Mouse (Mus musculus): ENCODE data around the gene Cdk8. TPM values are rescaled to one million over a fixed set of nuclear protein-coding genes. Genes with fewer than 3 reads are reported as not detected.

The Cdk8 gene
- total RNA-seq, 4 experiments from 2014 or later = 13.6 to 18.5 (median 16.0) TPM

DNA sequence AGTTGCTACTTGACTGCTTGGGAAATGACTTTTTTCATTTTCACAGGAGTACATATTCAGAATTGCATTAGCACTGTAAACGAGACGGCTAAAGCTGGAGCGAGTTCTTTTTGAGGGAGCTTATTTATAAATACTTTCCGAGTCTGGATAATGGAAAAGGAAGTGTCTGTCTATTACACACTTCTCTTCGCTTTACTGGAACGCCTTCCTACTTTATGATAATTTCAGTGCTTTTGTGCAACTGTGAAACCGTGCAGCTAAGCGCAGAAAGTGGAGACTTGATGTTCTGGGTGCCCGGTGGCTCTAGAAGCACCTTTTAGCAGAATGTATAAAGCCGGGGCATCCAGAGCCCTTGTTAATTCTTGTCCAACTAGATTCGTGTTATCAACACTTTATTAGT lies 1.8 kb downstream of the Cdk8 start:
- no peak for DNase-seq (ENCODE audit: low spot score in 2 of 2)

DNA sequence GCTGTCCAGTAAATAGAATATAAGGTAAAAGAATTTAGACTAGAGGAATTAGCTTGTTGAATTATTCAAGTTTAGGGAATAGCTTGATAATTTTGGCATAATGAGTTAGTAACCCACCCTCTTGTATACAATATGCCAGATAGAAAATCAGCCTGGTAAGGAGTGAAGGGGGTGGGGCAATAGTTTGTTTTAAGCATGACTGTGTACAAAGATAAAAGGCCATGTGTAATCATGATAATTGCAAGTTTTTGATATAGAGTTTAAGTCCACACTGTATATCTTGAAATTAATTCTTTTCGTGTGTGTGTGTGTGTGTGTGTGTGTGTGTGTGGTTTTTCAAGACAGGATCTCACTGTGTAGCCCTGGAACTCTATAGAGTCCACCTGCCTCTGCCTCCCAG lies 3.3 kb downstream of the Cdk8 start:
- DNase-seq (ENCODE audit: low spot score in 2 of 2) = no peak

DNA sequence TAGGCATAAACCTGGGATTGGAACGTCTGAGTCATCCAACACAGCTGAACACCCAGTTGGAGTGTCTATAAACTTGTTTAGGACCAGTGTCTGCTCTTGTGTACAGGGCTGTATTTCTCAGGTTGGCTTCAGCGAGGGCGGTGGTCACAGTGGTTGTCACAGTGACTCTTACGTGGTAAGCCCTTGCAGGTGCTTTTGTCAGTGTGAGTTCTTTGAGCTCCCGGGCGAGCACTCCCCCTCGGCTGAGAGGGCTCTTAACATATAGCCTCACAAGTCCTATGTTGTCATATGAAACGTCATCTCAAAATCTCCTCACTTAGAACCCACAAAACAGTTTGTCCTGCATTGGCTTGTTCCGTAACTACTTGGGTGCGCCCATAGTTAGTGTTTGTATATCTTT lies 7.2 kb downstream of the Cdk8 start:
- no peak for DNase-seq (ENCODE audit: low spot score in 2 of 2)

DNA sequence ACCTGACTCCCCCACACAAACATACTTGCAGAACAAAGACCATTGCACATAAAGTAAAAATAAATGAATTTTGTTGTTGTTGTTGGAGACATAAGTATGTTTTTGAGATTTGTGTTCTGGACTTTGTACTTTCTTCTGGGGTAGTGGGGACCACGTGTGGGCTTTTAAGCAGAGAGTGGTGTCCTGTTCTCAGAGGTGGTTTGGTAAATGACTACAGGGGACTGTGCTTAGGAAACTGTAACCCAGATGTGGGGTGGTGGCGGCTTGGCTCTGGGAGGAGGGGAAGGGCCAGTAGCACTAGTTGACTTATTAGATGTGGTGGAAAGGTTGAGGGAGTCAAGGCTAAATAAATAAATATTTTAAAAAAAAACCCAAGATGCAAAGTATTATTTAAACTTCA lies 9.7 kb downstream of the Cdk8 start:
- no peak for DNase-seq (ENCODE audit: low spot score in 2 of 2)

DNA sequence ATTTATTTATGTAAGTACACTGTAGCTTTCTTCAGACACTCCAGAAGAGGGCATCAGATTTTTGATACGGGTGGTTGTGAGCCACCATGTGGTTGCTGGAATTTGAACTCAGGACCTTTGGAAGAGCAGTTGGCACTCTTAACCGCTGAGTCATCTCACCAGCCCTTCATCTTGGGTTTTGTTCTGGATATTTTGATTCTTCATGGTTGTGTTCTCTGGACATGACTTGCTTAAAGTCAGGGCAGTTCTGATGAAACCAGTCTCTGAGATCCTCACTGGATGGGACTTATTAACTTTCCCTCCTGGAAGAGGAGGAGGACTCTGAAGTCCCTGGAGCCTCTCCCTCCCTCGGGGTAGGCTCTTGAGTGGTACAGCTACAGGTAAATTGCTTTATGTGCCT lies 10.2 kb downstream of the Cdk8 start:
- DNase-seq (ENCODE audit: low spot score in 2 of 2) = no peak

DNA sequence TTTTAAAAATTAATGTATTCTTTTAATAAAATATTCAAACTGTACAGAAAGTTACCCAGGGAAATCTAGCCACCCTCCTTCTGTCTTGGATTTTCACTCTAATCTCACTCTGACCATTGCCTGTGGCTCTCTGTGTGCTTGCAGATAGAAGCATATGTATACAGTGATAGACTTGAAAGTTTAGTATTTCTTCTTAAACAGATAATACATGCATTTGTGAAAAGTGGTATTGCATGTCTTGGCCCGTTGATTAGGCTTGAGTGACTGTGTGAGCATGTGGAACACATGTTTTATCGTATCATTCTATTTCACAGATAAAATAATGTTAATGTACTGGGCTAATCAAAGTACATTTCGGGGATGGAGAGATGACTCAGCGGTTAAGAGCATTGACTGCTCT lies 14.2 kb downstream of the Cdk8 start:
- DNase-seq (ENCODE audit: low spot score in 2 of 2) = no peak

DNA sequence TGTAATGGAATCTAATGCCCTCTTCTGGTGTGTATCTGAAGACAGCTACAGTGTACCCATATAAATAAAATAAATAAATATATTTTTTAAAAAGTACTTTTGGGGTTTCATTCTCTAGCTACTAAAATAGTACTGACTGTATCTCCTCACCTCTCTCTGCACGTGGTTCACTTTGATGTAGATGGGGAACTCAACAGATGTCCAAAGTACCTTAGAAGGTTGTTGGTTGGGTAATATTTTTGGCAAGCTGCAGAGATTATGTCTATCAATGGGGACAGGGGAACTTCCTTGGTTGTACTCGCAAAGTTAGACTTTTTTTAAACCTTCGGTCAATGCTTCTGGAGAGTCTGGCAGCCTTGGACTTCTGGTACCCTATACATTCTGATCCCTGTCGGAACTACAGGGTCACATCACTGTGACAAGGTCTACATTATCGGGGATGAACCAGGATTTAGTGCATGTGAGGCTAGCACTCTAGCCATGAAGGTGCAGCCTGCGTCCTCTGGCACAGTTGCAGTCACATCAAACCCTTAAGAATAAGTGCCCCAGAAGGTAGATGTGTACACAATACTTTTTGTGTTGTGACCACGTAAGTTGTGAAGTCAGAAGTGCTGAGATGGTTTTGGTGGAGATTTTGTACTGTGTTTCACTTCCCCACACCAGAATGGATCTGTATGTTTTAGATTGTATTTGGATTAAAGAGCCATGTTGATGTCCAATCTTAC lies 14.8 kb downstream of the Cdk8 start:
- DNase-seq (ENCODE audit: low spot score in 2 of 2) = no peak

DNA sequence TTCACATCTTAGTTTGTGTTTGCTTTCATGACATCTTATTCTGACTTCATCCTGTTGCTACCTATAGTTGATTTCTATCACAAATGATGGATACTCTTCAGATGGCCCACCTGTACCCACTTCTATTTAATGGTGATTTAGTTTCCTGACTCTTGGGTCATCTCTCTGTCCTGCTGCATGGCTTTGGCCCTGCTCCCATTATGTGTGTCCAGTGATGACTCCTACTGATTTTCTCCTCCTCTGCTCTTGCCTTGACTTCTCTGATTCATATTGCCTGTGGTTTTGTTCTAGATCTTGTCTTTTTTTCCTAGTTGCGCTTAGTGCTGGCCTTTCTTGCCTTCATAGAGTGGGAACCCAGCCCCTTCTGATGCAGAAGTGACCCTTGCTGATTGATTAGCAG lies 15.4 kb downstream of the Cdk8 start:
- DNase-seq (ENCODE audit: low spot score in 2 of 2) = no peak

DNA sequence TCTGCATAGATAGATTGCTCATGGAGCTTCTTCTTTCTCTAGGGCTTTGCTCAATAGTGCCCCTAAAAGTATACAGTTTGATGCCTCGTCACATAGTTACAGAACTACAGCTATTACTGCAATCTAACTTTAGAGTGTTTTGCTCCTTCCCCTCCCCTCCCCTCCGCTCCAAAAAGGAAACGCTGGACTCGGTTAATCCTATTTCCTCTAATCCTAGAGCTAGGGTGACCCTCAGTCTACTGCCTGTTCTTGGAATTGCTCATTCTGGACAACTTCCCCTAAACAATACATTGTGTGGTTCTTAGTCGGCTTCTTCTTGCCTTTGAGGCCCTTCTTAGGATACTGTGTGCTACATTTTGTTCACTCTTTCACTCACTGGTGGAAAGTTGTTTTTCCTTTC lies 16.7 kb downstream of the Cdk8 start:
- DNase-seq (ENCODE audit: low spot score in 2 of 2) = no peak

DNA sequence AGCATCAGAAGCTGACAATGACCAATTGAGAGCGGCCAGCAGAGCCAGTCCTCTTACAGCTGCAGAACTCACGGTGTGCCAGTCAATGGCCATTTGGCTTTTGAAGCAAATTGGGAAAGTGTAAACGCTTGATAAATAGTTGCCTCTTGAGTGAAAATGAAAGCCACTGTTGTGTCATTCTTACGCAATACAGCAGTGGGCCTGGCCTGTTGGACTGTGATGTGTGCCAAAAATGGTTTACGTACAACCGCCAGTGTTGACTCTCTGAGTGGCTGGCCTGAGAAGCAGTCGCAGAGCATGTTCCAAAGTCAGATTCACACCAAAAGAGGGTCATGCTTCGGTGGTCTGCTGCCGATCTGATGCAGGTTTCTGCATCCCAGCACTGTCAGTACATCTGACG lies 17.7 kb downstream of the Cdk8 start:
- DNase-seq (ENCODE audit: low spot score in 2 of 2) = no peak

DNA sequence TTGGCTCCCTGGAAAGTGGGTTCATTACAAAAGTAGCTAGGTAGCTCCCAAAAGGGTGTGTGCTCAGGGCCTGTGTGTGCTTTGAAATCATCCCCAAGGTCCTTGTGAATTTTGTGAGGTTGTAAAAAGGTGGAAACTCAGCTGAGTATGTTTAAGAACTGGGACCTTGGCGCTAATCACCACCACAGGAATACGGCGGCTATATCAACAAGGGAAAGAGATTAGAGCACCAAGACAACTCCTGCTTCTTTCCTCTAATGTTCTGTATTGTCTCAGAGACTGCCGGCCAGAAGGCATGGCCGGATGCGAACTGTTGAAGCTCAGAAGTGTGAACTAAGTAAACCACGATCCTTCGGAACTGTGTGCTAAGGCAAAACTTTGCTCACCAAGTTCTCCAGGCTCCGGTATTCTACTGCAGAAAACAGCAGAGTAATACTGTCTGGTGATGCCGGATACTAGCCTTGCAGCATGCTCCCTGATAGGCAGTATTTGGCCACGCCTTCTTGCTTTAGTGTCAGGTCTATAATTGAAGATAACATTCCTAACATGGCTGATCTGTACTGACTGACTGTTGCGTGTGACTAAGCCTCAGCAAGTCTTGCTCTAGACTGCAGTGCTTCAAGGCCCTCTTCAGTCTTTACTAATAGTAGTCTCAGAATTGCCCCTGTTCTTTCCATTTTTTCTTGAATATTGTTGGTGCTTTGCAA lies 19.5 kb downstream of the Cdk8 start:
- no peak for DNase-seq (ENCODE audit: low spot score in 2 of 2)

DNA sequence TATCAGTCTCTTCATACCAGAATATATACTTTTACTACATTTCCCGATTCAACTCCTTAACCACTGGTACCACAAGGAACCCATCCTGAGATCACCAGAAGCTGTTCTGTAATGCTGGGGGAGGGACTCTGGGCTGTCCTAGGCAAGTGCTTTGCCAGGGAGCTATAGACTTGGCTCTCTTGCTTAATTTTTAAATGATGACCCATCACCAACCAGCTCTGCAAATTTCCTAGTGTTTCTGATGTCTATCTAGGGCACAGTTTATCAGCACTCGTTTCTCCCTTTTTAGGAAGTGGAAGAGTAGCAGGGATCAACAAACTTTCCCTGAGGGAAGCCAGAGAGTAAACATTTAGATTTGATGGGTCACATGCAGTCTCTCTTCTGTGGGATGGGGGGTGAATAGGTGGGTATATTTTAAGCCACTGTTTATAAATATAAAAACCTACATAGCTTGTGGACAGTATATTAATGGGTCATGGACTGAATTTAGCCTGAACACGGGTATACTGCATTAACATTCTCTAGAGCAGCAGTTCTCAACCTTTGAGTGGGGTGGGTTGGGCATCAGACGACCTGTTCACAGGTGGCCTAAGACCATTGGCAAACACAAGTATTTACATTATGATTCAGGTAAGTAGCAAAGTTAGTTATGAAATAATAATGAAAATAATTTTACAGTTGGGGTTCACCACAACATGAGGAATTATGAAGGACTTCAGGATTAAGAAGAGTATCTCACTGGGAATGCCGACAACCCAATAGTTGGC lies 20.8 kb downstream of the Cdk8 start:
- DNase-seq (ENCODE audit: low spot score in 2 of 2) = no peak

DNA sequence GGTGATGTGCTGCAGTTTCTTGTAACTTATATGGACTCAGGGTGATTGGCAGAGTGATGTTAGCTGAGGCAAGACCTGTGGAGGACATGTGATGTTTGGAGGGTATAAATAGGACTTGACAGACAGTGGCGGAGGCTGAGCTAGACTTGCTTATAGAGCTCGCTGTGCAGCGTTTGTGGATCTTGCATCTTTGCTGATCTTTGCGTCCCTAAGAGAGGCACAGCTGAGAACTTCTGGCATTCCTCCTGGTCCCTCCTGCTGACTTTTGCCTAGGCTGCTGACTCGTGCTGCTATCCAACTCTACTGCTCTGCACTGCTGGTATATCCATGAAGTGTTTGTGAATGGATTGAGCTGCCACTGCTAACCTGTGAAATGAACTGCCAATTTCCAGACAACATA lies 22.6 kb downstream of the Cdk8 start:
- peak in 1 of 2 experiments; percentile 14 for DNase-seq (ENCODE audit: low spot score in 2 of 2)

DNA sequence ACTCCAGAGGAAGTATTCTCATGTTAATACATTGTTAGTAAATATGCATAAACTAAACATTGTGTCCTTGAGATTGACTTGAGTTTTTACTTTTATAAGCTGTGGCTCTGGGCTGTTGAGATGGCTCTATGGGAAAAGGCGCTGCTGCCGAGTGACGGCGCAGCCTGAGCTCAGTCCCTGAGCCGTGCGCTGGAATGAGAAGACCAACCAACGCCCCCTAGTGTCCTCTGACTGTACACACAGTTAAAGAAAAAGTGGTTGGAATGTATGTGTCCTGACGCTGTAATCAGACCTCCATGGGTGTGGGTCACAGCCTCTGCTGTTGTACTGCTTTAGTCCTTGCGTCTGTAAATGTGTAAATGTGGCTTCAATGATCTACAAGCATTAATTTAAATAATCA lies 29.0 kb downstream of the Cdk8 start:
- no peak for DNase-seq (ENCODE audit: low spot score in 2 of 2)

DNA sequence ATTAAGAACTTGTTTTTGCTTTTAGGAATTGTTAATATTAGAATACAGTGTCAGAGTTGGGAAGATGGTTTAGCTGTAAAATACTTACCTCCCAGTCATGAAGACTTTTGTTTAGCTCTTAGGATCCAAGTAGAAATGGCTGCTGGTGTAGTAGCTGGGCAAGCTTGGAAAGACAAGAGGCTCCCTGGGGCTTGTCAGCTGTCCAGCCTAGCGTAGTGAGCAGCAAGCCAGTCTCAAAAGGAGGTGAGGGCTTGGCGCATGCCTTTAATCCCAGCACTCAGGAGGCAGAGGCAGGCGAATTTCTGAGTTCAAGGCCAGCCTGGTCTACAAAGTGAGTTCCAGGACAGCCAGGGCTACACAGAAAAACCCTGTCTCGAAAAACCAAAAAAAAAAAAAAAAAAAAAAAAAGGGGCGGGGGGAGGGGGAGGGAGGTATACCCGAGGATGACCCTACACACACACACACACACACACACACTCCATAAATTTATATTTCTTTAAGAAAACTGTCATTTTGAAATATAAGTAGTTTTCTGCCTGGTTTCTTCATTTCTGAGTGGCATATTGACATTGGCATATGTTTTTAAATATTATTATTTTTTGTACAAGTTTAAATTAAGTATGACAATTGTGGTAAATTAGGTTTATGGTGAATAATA lies 35.0 kb downstream of the Cdk8 start:
- no peak for DNase-seq (ENCODE audit: low spot score in 2 of 2)

DNA sequence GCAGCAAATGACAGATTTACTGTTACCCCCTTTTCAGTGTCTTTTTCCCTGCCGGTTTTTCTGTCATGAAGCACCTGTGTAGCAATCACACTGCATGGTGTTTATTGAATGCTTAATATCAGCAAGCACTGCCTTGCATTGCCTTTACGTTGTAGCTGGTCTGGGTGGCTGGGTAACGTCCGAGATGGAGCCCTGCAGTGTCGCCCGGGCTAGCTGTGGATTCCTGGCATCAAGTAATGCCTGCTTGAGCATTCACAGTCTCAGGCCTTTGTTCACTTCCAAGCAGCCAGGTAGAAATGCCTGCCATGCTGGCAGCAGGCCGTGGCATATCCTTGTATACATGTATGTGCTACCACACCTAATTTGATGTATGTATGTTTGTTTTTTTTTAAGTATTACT lies 36.7 kb downstream of the Cdk8 start:
- DNase-seq (ENCODE audit: low spot score in 2 of 2) = no peak

DNA sequence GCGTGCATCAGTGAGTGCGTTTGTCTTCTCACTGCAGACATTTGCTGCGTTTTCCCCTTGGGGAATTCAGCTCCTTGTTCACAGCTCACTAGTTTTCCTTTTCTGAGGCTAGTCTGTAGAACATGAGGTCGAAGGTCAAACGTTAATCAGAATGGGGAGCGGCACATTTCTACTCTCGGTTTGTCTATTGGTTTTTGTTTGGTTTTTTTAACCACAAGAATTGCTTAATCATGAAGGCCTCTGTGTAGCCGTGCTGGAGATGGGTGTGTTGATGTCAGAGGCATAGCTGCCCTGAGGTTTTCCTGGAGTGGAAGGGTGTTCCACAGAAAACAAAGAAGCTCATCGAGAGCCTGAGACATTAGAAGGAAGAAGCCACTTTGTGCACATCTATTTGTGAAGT lies 39.6 kb downstream of the Cdk8 start:
- no peak for DNase-seq (ENCODE audit: low spot score in 2 of 2)

DNA sequence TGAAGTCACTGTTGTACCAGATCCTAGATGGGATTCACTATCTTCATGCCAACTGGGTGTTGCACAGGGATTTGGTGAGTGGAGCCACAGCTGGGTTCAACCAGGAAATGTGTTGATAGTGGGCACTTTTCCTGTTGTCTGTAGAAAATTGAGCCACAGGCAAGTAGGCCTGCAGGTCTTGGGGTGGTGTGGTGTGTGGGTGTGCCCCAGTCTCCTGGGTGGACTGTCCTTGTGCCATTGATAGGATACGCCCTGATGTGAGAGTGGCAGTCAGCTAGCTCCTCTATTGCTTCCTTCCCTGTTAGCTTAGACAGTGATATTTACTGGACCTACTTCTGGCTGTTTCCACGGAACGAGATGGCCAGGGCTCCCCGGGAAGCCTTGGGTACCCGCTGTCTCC lies 40.6 kb downstream of the Cdk8 start:
- DNase-seq (ENCODE audit: low spot score in 2 of 2) = no peak

DNA sequence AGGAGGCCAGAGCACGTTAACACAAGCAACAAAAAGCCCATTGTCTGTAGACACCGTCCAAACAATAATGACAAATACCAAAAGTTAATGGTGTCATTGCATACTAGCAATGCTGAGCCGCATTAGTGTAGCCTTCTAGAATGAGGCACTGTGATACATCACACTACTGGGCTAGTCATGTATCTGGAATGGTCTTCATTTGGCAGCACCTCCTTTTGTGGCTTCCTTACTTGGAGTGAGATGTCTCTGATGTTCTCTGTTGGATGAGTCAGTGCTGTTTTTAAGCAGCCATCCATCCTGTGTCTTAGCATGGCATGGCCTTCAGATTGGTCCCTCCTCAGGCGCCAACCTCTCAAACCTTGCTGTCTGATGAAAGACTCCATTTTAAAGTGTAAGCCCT lies 42.1 kb downstream of the Cdk8 start:
- DNase-seq (ENCODE audit: low spot score in 2 of 2) = no peak

DNA sequence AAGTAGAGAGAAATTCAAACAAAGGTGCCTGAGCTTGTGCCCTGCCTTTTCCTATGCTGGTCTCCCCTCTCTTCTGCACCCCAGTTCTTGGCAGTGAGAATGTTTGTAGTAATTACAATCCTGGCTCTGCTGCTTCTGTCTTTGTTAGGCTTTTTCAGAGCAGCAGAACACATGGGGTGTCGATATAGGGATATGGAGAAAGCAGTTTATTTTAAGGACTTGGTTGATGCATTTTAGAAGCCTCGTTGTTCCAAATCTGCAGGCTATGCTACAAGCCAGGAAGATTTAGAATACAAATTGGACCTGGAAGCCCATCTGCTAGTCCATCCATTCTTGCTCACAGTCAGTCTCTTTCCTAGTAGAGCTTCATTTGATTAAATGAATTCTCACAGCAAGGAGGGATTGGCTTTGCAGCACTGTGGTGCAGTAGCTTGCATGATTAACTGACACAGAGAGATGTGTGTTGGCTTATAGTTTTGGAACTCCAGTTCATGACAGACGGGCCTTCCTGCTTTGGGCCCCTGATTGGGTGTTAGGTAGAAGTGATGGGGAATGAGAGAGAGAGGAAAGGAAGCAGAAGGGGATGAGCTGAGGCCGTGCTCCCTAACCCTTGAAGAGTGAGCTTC lies 43.5 kb downstream of the Cdk8 start:
- no peak for DNase-seq (ENCODE audit: low spot score in 2 of 2)

DNA sequence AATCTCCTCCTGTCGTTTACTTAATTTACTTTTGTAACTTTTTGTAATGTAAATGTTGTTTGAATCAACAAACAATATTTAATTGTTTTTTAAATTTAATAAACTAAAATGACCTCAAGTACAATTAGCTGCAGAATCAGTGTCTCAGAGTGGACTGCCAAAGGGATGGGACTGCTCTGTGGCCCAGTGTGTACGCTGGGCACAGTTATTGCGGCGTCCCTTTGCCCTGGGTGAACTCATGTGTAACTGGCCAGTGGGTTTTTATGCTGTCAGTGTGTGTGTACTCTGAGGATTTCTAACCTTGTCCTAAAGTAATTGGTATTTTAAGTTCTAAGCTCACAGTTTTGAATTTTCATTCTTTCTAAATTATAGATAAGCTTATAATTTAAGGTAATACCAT lies 46.5 kb downstream of the Cdk8 start:
- no peak for DNase-seq (ENCODE audit: low spot score in 2 of 2)

DNA sequence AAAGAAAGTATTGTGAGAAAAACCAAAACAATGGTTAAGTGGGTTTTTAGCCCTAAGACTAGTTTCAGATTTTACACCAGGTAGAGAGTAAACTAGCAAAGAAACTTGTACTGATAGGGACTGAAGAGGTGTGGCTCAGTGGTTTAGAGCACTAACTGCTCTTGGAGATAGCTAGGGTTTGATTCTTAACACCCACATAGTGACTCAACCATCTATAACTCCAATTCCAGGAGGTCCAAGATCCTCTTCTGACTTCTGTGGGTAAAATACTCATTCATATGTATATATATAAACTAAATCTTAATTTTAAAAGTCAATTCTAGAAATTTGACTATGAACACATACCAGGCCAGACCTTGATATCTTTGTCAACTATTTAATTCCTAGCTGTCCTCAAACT lies 49.0 kb downstream of the Cdk8 start:
- no peak for DNase-seq (ENCODE audit: low spot score in 2 of 2)
